Mouse (Mus musculus): ENCODE data around the gene A630001G21Rik.

DNA sequence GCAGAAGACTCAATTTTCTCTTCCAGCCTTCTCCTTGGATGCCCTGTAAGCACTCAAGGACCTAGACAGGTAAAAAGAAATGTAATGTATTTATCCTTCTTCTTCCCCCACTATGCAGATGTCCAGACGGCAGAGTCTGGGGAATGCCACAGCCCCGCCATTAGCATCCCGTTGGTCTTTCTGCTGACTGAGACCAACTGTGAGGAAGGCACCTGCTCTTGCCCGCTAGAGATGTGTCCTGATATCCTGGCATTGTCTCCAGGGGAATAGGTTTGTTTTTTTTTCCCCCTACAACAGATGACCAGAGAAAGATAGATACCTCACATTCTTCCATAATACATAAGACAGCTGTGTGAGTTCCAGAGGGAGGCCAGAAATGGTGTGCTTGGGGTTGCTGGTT, 14.2 kb downstream of the A630001G21Rik start:
- no peak for TF ChIP-seq SMC3 (IDR thresholded peaks at IDR 0.05; ENCODE audit: low read depth, low read length)
- no peak for TF ChIP-seq POLR2A (IDR thresholded peaks at IDR 0.05; ENCODE audit: control insufficient read depth in 1 of 2, insufficient read depth in 1 of 2, low read depth in 1 of 2, low read length in 2 of 2, poor library complexity in 1 of 2)
- TF ChIP-seq CHD2 (IDR thresholded peaks at IDR 0.05; ENCODE audit: low read length), result no peak
- no peak for TF ChIP-seq USF1 (IDR thresholded peaks at IDR 0.05; ENCODE audit: low read depth, low read length)
- TF ChIP-seq ETS1 (IDR thresholded peaks at IDR 0.05; ENCODE audit: low read depth, low read length), result no peak
- no peak for TF ChIP-seq RCOR1 (IDR thresholded peaks at IDR 0.05; ENCODE audit: low read depth, low read length)
- TF ChIP-seq GATA1 (IDR thresholded peaks at IDR 0.05; ENCODE audit: low read depth, low read length), result no peak
- no peak for TF ChIP-seq CTCF (IDR thresholded peaks at IDR 0.05 in 2 of 3, conservative IDR thresholded peaks at IDR 0.05 in 1 of 3; ENCODE audit: control insufficient read depth in 1 of 3, insufficient read depth in 1 of 3, low read depth in 2 of 3, low read length in 3 of 3, poor library complexity in 1 of 3, severe bottlenecking in 1 of 3)

Data from MEL (cell line).